Mouse (Mus musculus) adrenal gland, postnatal 10 days (tissue): ENCODE data around the gene Krtap27-1. TPM values are rescaled to one million over a fixed set of nuclear protein-coding genes. Genes with fewer than 3 reads are reported as not detected.

Source experiments
- total RNA-seq, 2 experiments: library from RNA; stranded (reverse); gene quantifications; 2 replicates each; pipeline ENCODE4 v1.2.3; 2021

Gene Krtap27-1
- total RNA-seq, 2 experiments from 2014 or later, result not detected

Other genes with a start within 250 kb of the Krtap27-1 start
- not detected for gene Cldn17, start 164.7 kb downstream of the Krtap27-1 start, total RNA-seq
- not detected for gene Cldn8, start 108.5 kb downstream of the Krtap27-1 start, total RNA-seq
- gene Krtap24-1, start 59.4 kb downstream of the Krtap27-1 start, total RNA-seq, result not detected
- gene 2310079G19Rik, start 44.0 kb downstream of the Krtap27-1 start, total RNA-seq, result not detected
- not detected for gene Krtap26-1, start 23.9 kb downstream of the Krtap27-1 start, total RNA-seq
- not detected for gene 2310061N02Rik, start 36.3 kb upstream of the Krtap27-1 start, total RNA-seq
- gene Krtap13-1, start 57.2 kb upstream of the Krtap27-1 start, total RNA-seq, result not detected
- not detected for gene Krtap13, start 80.0 kb upstream of the Krtap27-1 start, total RNA-seq
- gene 2310034C09Rik, start 87.2 kb upstream of the Krtap27-1 start, total RNA-seq, result not detected
- not detected for gene 2310057N15Rik, start 102.5 kb upstream of the Krtap27-1 start, total RNA-seq
- gene Gm5965, start 106.2 kb upstream of the Krtap27-1 start, total RNA-seq, result not detected
- not detected for gene Gm20741, start 140.5 kb upstream of the Krtap27-1 start, total RNA-seq
- gene Krtap15, start 148.5 kb upstream of the Krtap27-1 start, total RNA-seq, result not detected
- not detected for gene Krtap14, start 154.5 kb upstream of the Krtap27-1 start, total RNA-seq
- gene Krtap19-1, start 197.7 kb upstream of the Krtap27-1 start, total RNA-seq, result not detected
- gene Krtap19-2, start 202.6 kb upstream of the Krtap27-1 start, total RNA-seq, result not detected
- gene Krtap19-3, start 206.4 kb upstream of the Krtap27-1 start, total RNA-seq, result not detected
- gene Krtap19-4, start 213.4 kb upstream of the Krtap27-1 start, total RNA-seq, result not detected
- not detected for gene Krtap19-5, start 224.8 kb upstream of the Krtap27-1 start, total RNA-seq